Mouse (Mus musculus) forebrain, postnatal 0 days (tissue): ENCODE measurements around the gene Arpc5. TPM values are rescaled to one million over a fixed set of nuclear protein-coding genes. Genes with fewer than 3 reads are reported as not detected.

Experiments used
- ATAC-seq: fragments of 200-750 bp; cut with Nextera tagmentation; 2 replicates; pipeline ENCODE4 v1.8.0; 2017; ENCODE audit warnings: mild to moderate bottlenecking, moderate library complexity
- DNase-seq: peaks from one replicate; pipeline ENCODE4 v3.0.0-alpha.2; 2015
- H3K27ac ChIP-seq: fragments of 300-500 bp; sonication (generic); 2 replicates; pipeline ENCODE4 v1.5.1; 2014; ENCODE audit warnings: low read depth, mild to moderate bottlenecking, antibody characterized with exemption, low read length, moderate library complexity, mixed read lengths
- H3K27me3 ChIP-seq: fragments of 300-500 bp; sonication (generic); 2 replicates; pipeline ENCODE4 v1.6.1; 2014; ENCODE audit warnings: mild to moderate bottlenecking, low read length, mixed read lengths; ENCODE audit not compliant: insufficient read depth
- H3K36me3 ChIP-seq: fragments of 300-500 bp; sonication (generic); 2 replicates; pipeline ENCODE4 v1.6.1; 2014; ENCODE audit warnings: mild to moderate bottlenecking, moderate library complexity; ENCODE audit not compliant: insufficient read depth
- H3K4me1 ChIP-seq: fragments of 300-500 bp; sonication (generic); 2 replicates; pipeline ENCODE4 v1.6.1; 2014; ENCODE audit warnings: antibody characterized with exemption; ENCODE audit not compliant: insufficient read depth
- H3K4me2 ChIP-seq: fragments of 300-500 bp; sonication (generic); 2 replicates; pipeline ENCODE4 v1.6.1; 2014; ENCODE audit warnings: low read depth, mild to moderate bottlenecking, moderate library complexity
- H3K4me3 ChIP-seq: fragments of 300-500 bp; sonication (generic); 2 replicates; pipeline ENCODE4 v1.5.1; 2014; ENCODE audit warnings: low read depth, low read length, mixed read lengths
- H3K9ac ChIP-seq: fragments of 300-500 bp; sonication (generic); 2 replicates; pipeline ENCODE4 v1.6.1; 2014; ENCODE audit warnings: mild to moderate bottlenecking
- H3K9me3 ChIP-seq: fragments of 300-500 bp; sonication (generic); 2 replicates; pipeline ENCODE4 v1.6.1; 2016; ENCODE audit warnings: low read length
- CTCF ChIP-seq: sonication (generic); IDR thresholded peaks from 2 replicates; pipeline ENCODE4 v1.5.1; 2016; ENCODE audit warnings: antibody characterized with exemption, control low read depth, low read depth
- WGBS: fragments of 180-500 bp; shearing (Covaris S2); extraction: QIAGEN DNeasy Blood & Tissue Kit; methylation state at CpG from one replicate; pipeline ENCODE4 v1.1.7; 2014; 5-methylcytosine and 5-hydroxymethylcytosine counted together
- polyA plus RNA-seq: library from polyadenylated mRNA; unstranded; fragments of >200 nt; fragmentation: Nextera tagmentation; extraction: Ambion mirVana; gene quantifications from 2 replicates; pipeline ENCODE4 v1.2.1, GENCODE M21; 2015
- total RNA-seq: library from RNA; depleted of rRNA; stranded (reverse); fragments of >200 nt; gene quantifications from 2 replicates; pipeline ENCODE4 v1.2.3, GENCODE M21; 2014; rRNA removed

Gene Arpc5
- total and polyA plus RNA-seq, 2 experiments from 2014 or later, result 301 to 537 TPM

- no peaks in the 10 kb centered on the region for H3K36me3 ChIP-seq
- H3K27me3 ChIP-seq, result no peaks in the 10 kb centered on the region
- no peaks in the 10 kb centered on the region for H3K9me3 ChIP-seq
- WGBS, result 31% methylated on average over 7 of the region's 7 CpGs
- no peak overlapping the region for H3K27ac ChIP-seq
- H3K4me1 ChIP-seq, result peaks cover 10% of the 10 kb centered on the region
- no peak overlapping the region for H3K9ac ChIP-seq
- H3K4me2 ChIP-seq, result no peak overlapping the region
- peak; percentile 62 for DNase-seq
- H3K4me3 ChIP-seq, result no peak overlapping the region
- peak; percentile 29; the same call in 1 of the 2 replicates for TF ChIP-seq CTCF
- ATAC-seq, result peak; percentile 68
Observed at GRCm38 (mm10) chr1:152815265-152815701, 48.9 kb downstream of the Arpc5 start.

- ATAC-seq, result peak; percentile 79
- Histone ChIP-seq H3K4me1 (peaks cover 10% of the 10 kb centered on the region), H3K27ac (peak overlapping the region; percentile 62), H3K36me3 (no peaks in the 10 kb centered on the region), H3K27me3 (no peaks in the 10 kb centered on the region), H3K9ac (no peak overlapping the region), H3K9me3 (no peaks in the 10 kb centered on the region), H3K4me2 (no peak overlapping the region), H3K4me3 (no peak overlapping the region)
- TF ChIP-seq CTCF, result no peak
- peak; percentile 41 for DNase-seq
- WGBS, result 16% methylated on average over 12 of the region's 12 CpGs
Observed at GRCm38 (mm10) chr1:152817027-152817769, 50.9 kb downstream of the Arpc5 start.

- H3K27me3 ChIP-seq, result no peaks in the 10 kb centered on the region
- H3K27ac ChIP-seq, result peak overlapping the region; percentile 62
- peaks cover 10% of the 10 kb centered on the region for H3K4me1 ChIP-seq
- no peaks in the 10 kb centered on the region for H3K36me3 ChIP-seq
- no peaks in the 10 kb centered on the region for H3K9me3 ChIP-seq
- peak; percentile 39 for DNase-seq
- H3K4me2 ChIP-seq, result no peak overlapping the region
- no peak for TF ChIP-seq CTCF
- peak; percentile 58 for ATAC-seq
- no peak overlapping the region for H3K9ac ChIP-seq
- whole genome bisulfite sequencing, result 19% methylated on average over 10 of the region's 10 CpGs
- no peak overlapping the region for H3K4me3 ChIP-seq
Observed at GRCm38 (mm10) chr1:152817794-152818193, 51.5 kb downstream of the Arpc5 start.

- 85% methylated on average over 6 of the region's 6 CpGs for WGBS
- ATAC-seq (no peak), DNase-seq (no peak)
- Histone ChIP-seq H3K27ac (no peak overlapping the region), H3K9me3 (no peaks in the 10 kb centered on the region), H3K27me3 (no peaks in the 10 kb centered on the region), H3K4me2 (no peak overlapping the region), H3K36me3 (no peaks in the 10 kb centered on the region), H3K4me1 (peaks cover 10% of the 10 kb centered on the region), H3K9ac (no peak overlapping the region), H3K4me3 (no peak overlapping the region)
- no peak for TF ChIP-seq CTCF
Observed at GRCm38 (mm10) chr1:152819558-152819957, 53.2 kb downstream of the Arpc5 start.

GRCm38 (mm10) chr1:152820911-152821695 lies 54.8 kb downstream of the Arpc5 start:
- Histone ChIP-seq H3K4me1 (peaks cover 10% of the 10 kb centered on the region), H3K9ac (no peak overlapping the region), H3K36me3 (no peaks in the 10 kb centered on the region), H3K4me2 (no peak overlapping the region), H3K4me3 (no peak overlapping the region), H3K9me3 (no peaks in the 10 kb centered on the region), H3K27me3 (no peaks in the 10 kb centered on the region), H3K27ac (no peak overlapping the region)
- WGBS, result 75% methylated on average over 7 of the region's 7 CpGs
- ATAC-seq, result no peak
- DNase-seq, result no peak
- TF ChIP-seq CTCF, result no peak

GRCm38 (mm10) chr1:152821746-152822145 lies 55.4 kb downstream of the Arpc5 start:
- Histone ChIP-seq H3K4me1 (peaks cover 9% of the 10 kb centered on the region), H3K9ac (no peak overlapping the region), H3K9me3 (no peaks in the 10 kb centered on the region), H3K27me3 (no peaks in the 10 kb centered on the region), H3K36me3 (no peaks in the 10 kb centered on the region), H3K27ac (no peak overlapping the region), H3K4me2 (no peak overlapping the region), H3K4me3 (no peak overlapping the region)
- DNase-seq (no peak), ATAC-seq (no peak)
- TF ChIP-seq CTCF, result no peak
- 91% methylated on average over 4 of the region's 4 CpGs for WGBS

GRCm38 (mm10) chr1:152824206-152824605 lies 57.9 kb downstream of the Arpc5 start:
- no peaks in the 10 kb centered on the region for H3K27me3 ChIP-seq
- TF ChIP-seq CTCF, result no peak
- 79% methylated on average over 9 of the region's 9 CpGs for WGBS
- no peak overlapping the region for H3K9ac ChIP-seq
- no peak overlapping the region for H3K4me3 ChIP-seq
- H3K4me1 ChIP-seq, result no peaks in the 10 kb centered on the region
- H3K4me2 ChIP-seq, result no peak overlapping the region
- H3K9me3 ChIP-seq, result no peaks in the 10 kb centered on the region
- no peaks in the 10 kb centered on the region for H3K36me3 ChIP-seq
- no peak for DNase-seq
- ATAC-seq, result no peak
- H3K27ac ChIP-seq, result no peak overlapping the region

Other genes starting within 250 kb of the Arpc5 start
- gene Apobec4, start 16.0 kb upstream of the Arpc5 start, total RNA-seq, result 0.15 and 0.48 TPM in 2 replicates
- 0.09 and 0.19 TPM in 2 replicates for gene Apobec4, start 16.0 kb upstream of the Arpc5 start, polyA plus RNA-seq
- 26.7 and 27.8 TPM in 2 replicates for gene Rgl1, start 191 bp upstream of the Arpc5 start, total RNA-seq
- gene Rgl1, start 191 bp upstream of the Arpc5 start, polyA plus RNA-seq, result 18.8 and 22.5 TPM in 2 replicates
- 2.3 and 4.1 TPM in 2 replicates for gene Ncf2, start 33.7 kb downstream of the Arpc5 start, total RNA-seq
- gene Ncf2, start 33.7 kb downstream of the Arpc5 start, polyA plus RNA-seq, result 1.9 and 2.0 TPM in 2 replicates
- 46.9 and 67.7 TPM in 2 replicates for gene Smg7, start 136.1 kb downstream of the Arpc5 start, total RNA-seq
- gene Smg7, start 136.1 kb downstream of the Arpc5 start, polyA plus RNA-seq, result 19.0 and 26.1 TPM in 2 replicates
- gene Nmnat2, start 188.5 kb downstream of the Arpc5 start, total RNA-seq, result 129 and 142 TPM in 2 replicates
- 62.0 and 81.8 TPM in 2 replicates for gene Nmnat2, start 188.5 kb downstream of the Arpc5 start, polyA plus RNA-seq